Mouse (Mus musculus) heart, postnatal 4 days (tissue): ENCODE measurements around the gene Btf3l4. TPM values are rescaled to one million over a fixed set of nuclear protein-coding genes. Genes with fewer than 3 reads are reported as not detected.

Source experiments
- DNase-seq: peaks from one replicate; pipeline ENCODE4 v3.0.0; 2021
- total RNA-seq, 2 experiments: library from RNA; stranded (reverse); gene quantifications; 2 replicates each; pipeline ENCODE4 v1.2.3; 2021

Btf3l4 gene
- total RNA-seq, result 100 to 1,000 TPM; 130 to 132 TPM

- DNase-seq, result peak; percentile 91
Measured at GRCm38 (mm10) chr4:108832916-108833827, at the start of gene Btf3l4. Gene Btf3l4, minus strand, starts transcription at chr4:108833614.

- DNase-seq, result peak; percentile 57
Measured at GRCm38 (mm10) chr4:108878963-108879822, 45.8 kb upstream of the Btf3l4 start, which contains the start of gene Rab3b. Gene Rab3b, plus strand, starts transcription at chr4:108879063.

- DNase-seq, result no peak
Measured at GRCm38 (mm10) chr4:108877901-108878300, 44.5 kb upstream of the Btf3l4 start.

- DNase-seq, result no peak
Measured at GRCm38 (mm10) chr4:108873746-108874145, 40.3 kb upstream of the Btf3l4 start.

- DNase-seq, result peak; percentile 92
Measured at GRCm38 (mm10) chr4:108869730-108870374, 36.4 kb upstream of the Btf3l4 start.

GRCm38 (mm10) chr4:108866806-108867205, 33.4 kb upstream of the Btf3l4 start:
- no peak for DNase-seq

GRCm38 (mm10) chr4:108848505-108848848, 15.1 kb upstream of the Btf3l4 start, which contains the start of gene A730015C16Rik:
Gene A730015C16Rik, minus strand, starts transcription at chr4:108848619.
- no peak for DNase-seq

GRCm38 (mm10) chr4:108847715-108848504, 14.5 kb upstream of the Btf3l4 start, which contains the start of gene Kti12:
Gene Kti12, plus strand, starts transcription at chr4:108847785.
- DNase-seq, result peak; percentile 83

GRCm38 (mm10) chr4:108845824-108846569, 12.6 kb upstream of the Btf3l4 start:
- DNase-seq, result no peak

GRCm38 (mm10) chr4:108843336-108843735, 9.9 kb upstream of the Btf3l4 start:
- DNase-seq, result no peak

- no peak for DNase-seq
Measured at GRCm38 (mm10) chr4:108841920-108842578, 8.6 kb upstream of the Btf3l4 start.

GRCm38 (mm10) chr4:108838031-108838430, 4.6 kb upstream of the Btf3l4 start:
- peak; percentile 22 for DNase-seq

- DNase-seq, result no peak
Measured at GRCm38 (mm10) chr4:108835496-108835895, 2.1 kb upstream of the Btf3l4 start.

GRCm38 (mm10) chr4:108834971-108835311, 1.5 kb upstream of the Btf3l4 start:
- peak; percentile 32 for DNase-seq

GRCm38 (mm10) chr4:108834115-108834970, 929 bp upstream of the Btf3l4 start, which contains the start of gene Txndc12:
Gene Txndc12, plus strand, starts transcription at chr4:108834601.
- DNase-seq, result peak; percentile 84

- no peak for DNase-seq
Measured at GRCm38 (mm10) chr4:108833828-108834114, 357 bp upstream of the Btf3l4 start.

GRCm38 (mm10) chr4:108830698-108831097, 2.7 kb downstream of the Btf3l4 start:
- DNase-seq, result no peak

- no peak for DNase-seq
Measured at GRCm38 (mm10) chr4:108826643-108827042, 6.8 kb downstream of the Btf3l4 start.

- no peak for DNase-seq
Measured at GRCm38 (mm10) chr4:108826096-108826495, 7.3 kb downstream of the Btf3l4 start.

GRCm38 (mm10) chr4:108825677-108826076, 7.7 kb downstream of the Btf3l4 start:
- DNase-seq, result no peak
